Comparison of ENCODE assay signal across 31 mouse cellular contexts in genomic region chr8:105231503-105232320, GRCm38 (mm10). TPM values are rescaled to one million over a fixed set of nuclear protein-coding genes. Genes with fewer than 3 reads are reported as not detected.
DNase-seq lines count a peak whose midpoint lies in the region; ATAC-seq and TF ChIP-seq lines count a peak whose summit lies in the region.
"Had no signal": no experiment of that assay in that cellular context is flagged by ENCODE, and none has a peak within 500 bp of the region (broad histone marks: within the 10 kb centered on the region; RNA-seq: fewer than 3 reads in every experiment).

No protein-coding gene starts in this region.

- H3K4me2 ChIP-seq in intestine, postnatal 0 days (replicated peaks; ENCODE audit: low read depth), result no peak overlapping the region
- H3K4me2 ChIP-seq in intestine, embryonic 15.5 days (replicated peaks), result no peak overlapping the region
- H3K4me2 ChIP-seq: embryonic facial prominence, embryonic 13.5 days; heart, embryonic 11.5 days; hindbrain, embryonic 13.5 days; kidney, embryonic 15.5 days; limb, embryonic 15.5 days had no signal

- H3K9ac ChIP-seq in intestine, postnatal 0 days (ENCODE audit: low read depth, low read length), result no peak overlapping the region
- no peak overlapping the region for H3K9ac ChIP-seq in intestine, embryonic 15.5 days
- peak overlapping the region; percentile 75; the same call in 1 of the 2 replicates for H3K9ac ChIP-seq in ES-Bruce4 (ENCODE audit: low read depth, poor library complexity, severe bottlenecking)
- H3K9ac ChIP-seq: embryonic facial prominence, embryonic 13.5 days; hindbrain, embryonic 13.5 days; kidney, embryonic 15.5 days; limb, embryonic 15.5 days had no signal

- H3K4me3 ChIP-seq in intestine, postnatal 0 days (ENCODE audit: low read depth, low read length), result no peak overlapping the region
- H3K4me3 ChIP-seq in intestine, embryonic 15.5 days (replicated peaks), result no peak overlapping the region
- no peak overlapping the region for H3K4me3 ChIP-seq in ES-Bruce4 (ENCODE audit: low read depth, low read length)
- H3K4me3 ChIP-seq: embryonic facial prominence, embryonic 13.5 days; forebrain, embryonic 10.5 days; hindbrain, embryonic 13.5 days; kidney, embryonic 15.5 days; limb, embryonic 10.5 days; limb, embryonic 15.5 days had no signal

- H3K27me3 ChIP-seq in intestine, postnatal 0 days (replicated peaks; ENCODE audit: control insufficient read depth, insufficient read depth, low read length), result no peaks in the 10 kb centered on the region
- no peaks in the 10 kb centered on the region for H3K27me3 ChIP-seq in intestine, embryonic 15.5 days (replicated peaks)
- H3K27me3 ChIP-seq in ES-Bruce4 (ENCODE audit: control insufficient read depth, insufficient read depth, low read length, poor library complexity, severe bottlenecking), result no peaks in the 10 kb centered on the region
- H3K27me3 ChIP-seq: embryonic facial prominence, embryonic 13.5 days; hindbrain, embryonic 13.5 days; kidney, embryonic 15.5 days; limb, embryonic 15.5 days had no signal

- no peak for TF ChIP-seq CTCF in intestine, postnatal 0 days (IDR thresholded peaks at IDR 0.05; ENCODE audit: low read depth)
- no peak for TF ChIP-seq CTCF in ES-Bruce4 (IDR thresholded peaks at IDR 0.05; ENCODE audit: low read depth, low read length)

- peak overlapping the region; percentile 41 for H3K27ac ChIP-seq in intestine, postnatal 0 days (ENCODE audit: low read depth, low read length)
- no peak overlapping the region for H3K27ac ChIP-seq in intestine, embryonic 15.5 days
- peak overlapping the region; percentile 98 for H3K27ac ChIP-seq in ES-Bruce4 (ENCODE audit: insufficient read depth, low read length)
- H3K27ac ChIP-seq: embryonic facial prominence, embryonic 13.5 days; forebrain, embryonic 10.5 days; hindbrain, embryonic 13.5 days; kidney, embryonic 15.5 days; limb, embryonic 10.5 days; limb, embryonic 15.5 days had no signal

- no peaks in the 10 kb centered on the region for H3K4me1 ChIP-seq in intestine, postnatal 0 days (replicated peaks; ENCODE audit: control insufficient read depth, insufficient read depth, low read length)
- 0 out of 2 replicates have a peak, but pooled peaks cover 2% of the 10 kb centered on the region for H3K4me1 ChIP-seq in intestine, embryonic 15.5 days (replicated peaks)
- H3K4me1 ChIP-seq in ES-Bruce4 (ENCODE audit: control insufficient read depth, insufficient read depth, low read length), result peaks cover 9% of the 10 kb centered on the region
- H3K4me1 ChIP-seq: forebrain, embryonic 10.5 days; kidney, embryonic 15.5 days; limb, embryonic 10.5 days; limb, embryonic 15.5 days had no signal

- no peak for TF ChIP-seq POLR2A in ES-Bruce4 (IDR thresholded peaks at IDR 0.05; ENCODE audit: insufficient read depth, low read length)

- DNase-seq in MEL-GATA-1-ER (ENCODE audit: extremely low read depth, low read depth), result peak; percentile 28
- DNase-seq in kidney, adult 8-10 months, result no peak
- DNase-seq in kidney, postnatal 4 days, result no peak
- DNase-seq in cerebellum, postnatal 36 days, result no peak
- DNase-seq: adrenal gland, adult 8-10 months; cerebellum, adult 9-10 months; gastrocnemius, postnatal 10 days; heart, adult 11 months; heart, postnatal 4 days; kidney, adult 11 months; kidney, postnatal 36 days; lung, postnatal 4 days; right cerebral cortex, postnatal 25 days; thymus, postnatal 14 days had no signal

- ATAC-seq in intestine, postnatal 0 days, result no peak
- no peak for ATAC-seq in intestine, embryonic 15.5 days
- peak; percentile 59 for ATAC-seq in granulocyte monocyte progenitor cell, adult 5-6 weeks (replicated peaks; ENCODE audit: poor library complexity, severe bottlenecking)
- ATAC-seq: forebrain, embryonic 16.5 days; midbrain, embryonic 16.5 days had no signal

- H3K9me3 ChIP-seq in intestine, postnatal 0 days (ENCODE audit: control insufficient read depth), result no peaks in the 10 kb centered on the region
- no peaks in the 10 kb centered on the region for H3K9me3 ChIP-seq in intestine, embryonic 15.5 days
- H3K9me3 ChIP-seq in ES-Bruce4 (replicated peaks; ENCODE audit: control insufficient read depth, insufficient read depth, low read length, poor library complexity, severe bottlenecking), result no peaks in the 10 kb centered on the region
- H3K9me3 ChIP-seq: embryonic facial prominence, embryonic 13.5 days; forebrain, embryonic 10.5 days; G1E; hindbrain, embryonic 13.5 days; kidney, embryonic 15.5 days; limb, embryonic 10.5 days; limb, embryonic 15.5 days had no signal

- 78% methylated on average over 12 of the region's 12 CpGs for WGBS in intestine, postnatal 0 days
- 80% methylated on average over 12 of the region's 12 CpGs for WGBS in intestine, embryonic 15.5 days

- peaks cover 8% of the 10 kb centered on the region for H3K36me3 ChIP-seq in intestine, postnatal 0 days (ENCODE audit: control insufficient read depth, insufficient read depth)
- 0 out of 2 replicates have a peak, but pooled peaks cover 3% of the 10 kb centered on the region for H3K36me3 ChIP-seq in intestine, embryonic 15.5 days
- peaks cover 38% of the 10 kb centered on the region for H3K36me3 ChIP-seq in ES-Bruce4 (ENCODE audit: control insufficient read depth, insufficient read depth, low read length, poor library complexity, severe bottlenecking)

- 0 out of 2 replicates have a peak, but pooled peaks have one; percentile 5 for TF ChIP-seq EP300 in ES-Bruce4 (IDR thresholded peaks at IDR 0.05; ENCODE audit: insufficient read depth, low read depth, low read length)

RNA-seq across cellular contexts. Expression of gene D230025D16Rik, which starts 6.8 kb away (rescaled TPM):
- polyA plus RNA-seq in intestine, postnatal 0 days (2015; fragmentation: Nextera tagmentation; extraction: Ambion mirVana), result 14.3 and 14.8 TPM in 2 replicates
- polyA plus RNA-seq in intestine, embryonic 15.5 days (2015; fragmentation: Nextera tagmentation; extraction: Ambion mirVana), result 20.6 and 21.8 TPM in 2 replicates
- 88.0 and 90.7 TPM in 2 replicates for polyA plus RNA-seq in ES-Bruce4 (2011; ENCODE audit: insufficient read depth, insufficient read length, low read depth, missing spikeins)
- total RNA-seq in granulocyte monocyte progenitor cell, adult 5-6 weeks (2014; fragmentation: Nextera tagmentation), result 30.9 and 41.0 TPM in 2 replicates
- 21.8 and 25.7 TPM in 2 replicates for total RNA-seq in granulocyte monocyte progenitor cell, adult 5-6 weeks (2017)

RNA-seq across cellular contexts. Expression of gene B3gnt9, which starts 23.2 kb away (rescaled TPM):
- 7.1 and 8.1 TPM in 2 replicates for polyA plus RNA-seq in intestine, postnatal 0 days (2015; fragmentation: Nextera tagmentation; extraction: Ambion mirVana)
- 18.8 and 19.5 TPM in 2 replicates for polyA plus RNA-seq in intestine, embryonic 15.5 days (2015; fragmentation: Nextera tagmentation; extraction: Ambion mirVana)
- polyA plus RNA-seq in ES-Bruce4 (2011; ENCODE audit: insufficient read depth, insufficient read length, low read depth, missing spikeins), result 0.37 and 0.67 TPM in 2 replicates
- 0.32 TPM in 1 of 2 replicates, not detected in the other for total RNA-seq in granulocyte monocyte progenitor cell, adult 5-6 weeks (2014; fragmentation: Nextera tagmentation)
- total RNA-seq in granulocyte monocyte progenitor cell, adult 5-6 weeks (2017), result 1.0 TPM in 1 of 2 replicates, not detected in the other

RNA-seq across cellular contexts. Expression of gene Tradd, which starts 32.7 kb away (rescaled TPM):
- polyA plus RNA-seq in intestine, postnatal 0 days (2015; fragmentation: Nextera tagmentation; extraction: Ambion mirVana), result 50.6 TPM in 2 replicates
- polyA plus RNA-seq in intestine, embryonic 15.5 days (2015; fragmentation: Nextera tagmentation; extraction: Ambion mirVana), result 36.7 and 39.2 TPM in 2 replicates
- polyA plus RNA-seq in ES-Bruce4 (2011; ENCODE audit: insufficient read depth, insufficient read length, low read depth, missing spikeins), result 4.7 and 5.6 TPM in 2 replicates
- total RNA-seq in granulocyte monocyte progenitor cell, adult 5-6 weeks (2014; fragmentation: Nextera tagmentation), result 8.7 and 9.4 TPM in 2 replicates
- total RNA-seq in granulocyte monocyte progenitor cell, adult 5-6 weeks (2017), result 15.8 and 21.0 TPM in 2 replicates

RNA-seq across cellular contexts. Expression of gene Fbxl8, which starts 32.7 kb away (rescaled TPM):
- 6.0 and 6.2 TPM in 2 replicates for polyA plus RNA-seq in intestine, postnatal 0 days (2015; fragmentation: Nextera tagmentation; extraction: Ambion mirVana)
- 4.4 and 5.0 TPM in 2 replicates for polyA plus RNA-seq in intestine, embryonic 15.5 days (2015; fragmentation: Nextera tagmentation; extraction: Ambion mirVana)
- 1.5 and 1.9 TPM in 2 replicates for polyA plus RNA-seq in ES-Bruce4 (2011; ENCODE audit: insufficient read depth, insufficient read length, low read depth, missing spikeins)
- 0.21 and 4.4 TPM in 2 replicates for total RNA-seq in granulocyte monocyte progenitor cell, adult 5-6 weeks (2014; fragmentation: Nextera tagmentation)
- 1.7 and 3.6 TPM in 2 replicates for total RNA-seq in granulocyte monocyte progenitor cell, adult 5-6 weeks (2017)

RNA-seq across cellular contexts. Expression of gene Hsf4, which starts 37.9 kb away (rescaled TPM):
- 0.27 and 0.48 TPM in 2 replicates for polyA plus RNA-seq in intestine, postnatal 0 days (2015; fragmentation: Nextera tagmentation; extraction: Ambion mirVana)
- polyA plus RNA-seq in intestine, embryonic 15.5 days (2015; fragmentation: Nextera tagmentation; extraction: Ambion mirVana), result 0.10 and 0.11 TPM in 2 replicates
- polyA plus RNA-seq in ES-Bruce4 (2011; ENCODE audit: insufficient read depth, insufficient read length, low read depth, missing spikeins), result 1.1 and 1.4 TPM in 2 replicates
- not detected in 2 replicates for total RNA-seq in granulocyte monocyte progenitor cell, adult 5-6 weeks (2014; fragmentation: Nextera tagmentation)
- not detected in 2 replicates for total RNA-seq in granulocyte monocyte progenitor cell, adult 5-6 weeks (2017)
- total RNA-seq: neutrophil, adult 5-6 weeks had no signal
- polyA plus RNA-seq: forebrain, embryonic 10.5 days; heart, embryonic 11.5 days; limb, embryonic 10.5 days; neural tube, embryonic 11.5 days; stomach, embryonic 16.5 days had no signal
